Mouse (Mus musculus): ENCODE results near the gene Olfr1166. TPM values are rescaled to one million over a fixed set of nuclear protein-coding genes. Genes with fewer than 3 reads are reported as not detected.
"Not testable (repeated sequence)": the region's sequence is repeated elsewhere in the genome, so short reads cannot be mapped to it uniquely, and the experiment has no call there.

Olfr1166 gene
- polyA plus RNA-seq (2016; fragmentation: Nextera tagmentation; extraction: Ambion mirVana) = not detected in 2 replicates

DNA sequence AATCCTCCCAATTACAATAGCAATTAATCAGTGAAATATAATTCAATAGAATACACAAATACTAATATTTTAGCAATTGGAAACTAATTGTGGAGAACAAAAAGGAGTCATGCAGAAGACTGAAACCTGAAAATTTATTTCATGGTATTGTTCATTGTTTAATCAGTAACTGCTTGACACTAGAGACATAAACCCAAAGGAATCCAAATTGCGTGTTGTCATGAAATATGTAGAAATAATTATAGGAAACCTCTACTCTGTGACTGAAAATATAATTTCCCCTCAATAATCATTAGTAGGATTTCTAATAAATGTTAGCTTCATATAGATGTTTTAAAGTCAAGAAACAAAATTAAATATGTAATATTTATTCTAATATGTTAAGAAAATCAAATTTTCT, at the start of gene Olfr1166:
Gene Olfr1166, minus strand, starts transcription at position 101 of the 400 bp plus-strand sequence.
- H3K27ac ChIP-seq = no peak within 1 kb of the TSS
- 90% methylated on average over 1 of the region's 1 CpGs for WGBS
- H3K9ac ChIP-seq = no peak within 1 kb of the TSS
- no peaks in the 10 kb centered on the region for H3K9me3 ChIP-seq
- no peak for ATAC-seq (ENCODE audit: low FRiP score)
- no peak within 1 kb of the TSS for H3K4me3 ChIP-seq (replicated peaks)
- no peaks in the 10 kb centered on the region for H3K4me1 ChIP-seq
- H3K27me3 ChIP-seq = no peaks in the 10 kb centered on the region
- H3K4me2 ChIP-seq = no peak within 1 kb of the TSS
- no peaks in the 10 kb centered on the region for H3K36me3 ChIP-seq (replicated peaks)

DNA sequence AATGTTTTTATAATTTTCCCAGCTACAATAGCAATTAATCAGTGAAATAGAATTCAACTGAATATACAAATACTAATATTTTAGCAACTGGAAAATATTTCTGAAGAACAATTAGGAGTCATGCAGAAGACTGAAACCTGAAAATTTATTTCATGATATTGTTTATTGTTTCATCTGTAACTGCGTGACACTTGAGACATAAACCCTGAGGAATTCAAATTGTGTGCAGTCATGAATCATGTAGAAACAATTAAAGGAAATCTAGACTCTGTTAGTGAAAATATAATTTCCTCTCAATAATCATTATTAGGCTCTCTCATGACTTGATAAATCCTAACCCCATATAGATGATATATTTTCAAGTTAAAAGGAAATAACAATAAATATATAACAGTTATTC, 27.0 kb upstream of the Olfr1166 start, which contains the start of gene Olfr1167:
Gene Olfr1167, minus strand, starts transcription at position 101 of the 400 bp plus-strand sequence.
- H3K27ac ChIP-seq; H3K4me2 ChIP-seq; ATAC-seq (ENCODE audit: low FRiP score); H3K9ac ChIP-seq; H3K4me1 ChIP-seq; H3K27me3 ChIP-seq; H3K9me3 ChIP-seq; H3K36me3 ChIP-seq (replicated peaks); H3K4me3 ChIP-seq (replicated peaks): not testable (repeated sequence)
- 93% methylated on average over 1 of the region's 1 CpGs for WGBS

DNA sequence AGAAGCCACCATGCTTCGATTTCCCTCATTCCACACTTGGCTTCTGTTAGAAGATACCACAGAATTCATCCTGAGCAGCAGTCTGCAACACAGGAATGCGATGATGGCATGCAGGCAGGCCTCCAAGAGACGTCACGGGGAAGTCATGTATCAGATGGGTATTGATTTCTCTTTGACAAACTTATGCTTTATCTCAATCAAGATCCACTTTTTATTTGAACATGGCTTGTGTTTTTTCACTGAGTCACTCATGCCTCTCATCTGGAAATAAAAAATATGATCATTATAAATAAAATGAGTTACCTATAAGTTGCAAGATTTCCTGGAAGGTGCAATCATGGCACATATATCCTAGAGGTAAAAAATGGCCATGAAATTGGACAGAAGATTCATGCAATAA, 34.2 kb downstream of the Olfr1166 start, which contains the start of gene Olfr1164:
Gene Olfr1164, minus strand, starts transcription at position 101 of the 400 bp plus-strand sequence.
- H3K27ac ChIP-seq = no peak within 1 kb of the TSS
- WGBS = 77% methylated on average over 4 of the region's 4 CpGs

More for the DNA sequence above, 34.2 kb downstream of the Olfr1166 start, which contains the start of gene Olfr1164:
- no peaks in the 10 kb centered on the region for H3K36me3 ChIP-seq (replicated peaks)
- no peak within 1 kb of the TSS for H3K4me2 ChIP-seq
- no peaks in the 10 kb centered on the region for H3K27me3 ChIP-seq
- no peak for ATAC-seq (ENCODE audit: low FRiP score)
- no peaks in the 10 kb centered on the region for H3K4me1 ChIP-seq
- no peak within 1 kb of the TSS for H3K9ac ChIP-seq
- H3K4me3 ChIP-seq (replicated peaks) = no peak within 1 kb of the TSS
- H3K9me3 ChIP-seq = no peaks in the 10 kb centered on the region

Other genes starting within 250 kb of the Olfr1166 start
- not detected in 2 replicates for gene Olfr1153, start 233.3 kb downstream of the Olfr1166 start, polyA plus RNA-seq (2016; fragmentation: Nextera tagmentation; extraction: Ambion mirVana)
- not detected in 2 replicates for gene Olfr1154, start 223.1 kb downstream of the Olfr1166 start, polyA plus RNA-seq (2016; fragmentation: Nextera tagmentation; extraction: Ambion mirVana)
- gene Olfr1155, start 183.1 kb downstream of the Olfr1166 start, polyA plus RNA-seq (2016; fragmentation: Nextera tagmentation; extraction: Ambion mirVana) = not detected in 2 replicates
- gene Olfr1156, start 175.2 kb downstream of the Olfr1166 start, polyA plus RNA-seq (2016; fragmentation: Nextera tagmentation; extraction: Ambion mirVana) = not detected in 2 replicates
- gene Olfr1157, start 160.0 kb downstream of the Olfr1166 start, polyA plus RNA-seq (2016; fragmentation: Nextera tagmentation; extraction: Ambion mirVana) = not detected in 2 replicates
- gene Olfr74, start 153.6 kb downstream of the Olfr1166 start, polyA plus RNA-seq (2016; fragmentation: Nextera tagmentation; extraction: Ambion mirVana) = not detected in 2 replicates
- not detected in 2 replicates for gene Olfr1158, start 138.2 kb downstream of the Olfr1166 start, polyA plus RNA-seq (2016; fragmentation: Nextera tagmentation; extraction: Ambion mirVana)
- gene Olfr1160, start 120.0 kb downstream of the Olfr1166 start, polyA plus RNA-seq (2016; fragmentation: Nextera tagmentation; extraction: Ambion mirVana) = not detected in 2 replicates
- not detected in 2 replicates for gene Olfr1161, start 105.5 kb downstream of the Olfr1166 start, polyA plus RNA-seq (2016; fragmentation: Nextera tagmentation; extraction: Ambion mirVana)
- gene Olfr73, start 90.6 kb downstream of the Olfr1166 start, polyA plus RNA-seq (2016; fragmentation: Nextera tagmentation; extraction: Ambion mirVana) = not detected in 2 replicates
- not detected in 2 replicates for gene Olfr1162, start 77.1 kb downstream of the Olfr1166 start, polyA plus RNA-seq (2016; fragmentation: Nextera tagmentation; extraction: Ambion mirVana)
- not detected in 2 replicates for gene Olfr1163, start 56.4 kb downstream of the Olfr1166 start, polyA plus RNA-seq (2016; fragmentation: Nextera tagmentation; extraction: Ambion mirVana)
- not detected in 2 replicates for gene Olfr1164, start 34.3 kb downstream of the Olfr1166 start, polyA plus RNA-seq (2016; fragmentation: Nextera tagmentation; extraction: Ambion mirVana)
- not detected in 2 replicates for gene Olfr1167, start 26.9 kb upstream of the Olfr1166 start, polyA plus RNA-seq (2016; fragmentation: Nextera tagmentation; extraction: Ambion mirVana)
- not detected in 2 replicates for gene Olfr1168, start 53.6 kb upstream of the Olfr1166 start, polyA plus RNA-seq (2016; fragmentation: Nextera tagmentation; extraction: Ambion mirVana)
- gene Olfr1170, start 100.1 kb upstream of the Olfr1166 start, polyA plus RNA-seq (2016; fragmentation: Nextera tagmentation; extraction: Ambion mirVana) = not detected in 2 replicates
- not detected in 2 replicates for gene Olfr1173, start 151.6 kb upstream of the Olfr1166 start, polyA plus RNA-seq (2016; fragmentation: Nextera tagmentation; extraction: Ambion mirVana)
- gene Olfr1174-ps, start 186.9 kb upstream of the Olfr1166 start, polyA plus RNA-seq (2016; fragmentation: Nextera tagmentation; extraction: Ambion mirVana) = not detected in 2 replicates
- gene Olfr1175-ps, start 198.9 kb upstream of the Olfr1166 start, polyA plus RNA-seq (2016; fragmentation: Nextera tagmentation; extraction: Ambion mirVana) = not detected in 2 replicates
- gene Olfr1176, start 208.4 kb upstream of the Olfr1166 start, polyA plus RNA-seq (2016; fragmentation: Nextera tagmentation; extraction: Ambion mirVana) = not detected in 2 replicates
- not detected in 2 replicates for gene Olfr1177-ps, start 218.2 kb upstream of the Olfr1166 start, polyA plus RNA-seq (2016; fragmentation: Nextera tagmentation; extraction: Ambion mirVana)